Mouse (Mus musculus) spleen, adult 2 months (tissue): ENCODE measurements around the gene Nutf2-ps1.

Source experiments
- CTCF ChIP-seq: fragments of 200-500 bp; IDR thresholded peaks from 2 replicates; pipeline ENCODE4 v1.5.1; 2011; ENCODE audit warnings: mild to moderate bottlenecking, inconsistent platforms; ENCODE audit not compliant: insufficient read depth, insufficient read length, insufficient replicate concordance; ENCODE audit errors: extremely low read depth
- POLR2A ChIP-seq: fragments of 200-500 bp; IDR thresholded peaks from 2 replicates; pipeline ENCODE4 v1.6.1; 2011; ENCODE audit warnings: low read depth, low read length, inconsistent platforms

DNA sequence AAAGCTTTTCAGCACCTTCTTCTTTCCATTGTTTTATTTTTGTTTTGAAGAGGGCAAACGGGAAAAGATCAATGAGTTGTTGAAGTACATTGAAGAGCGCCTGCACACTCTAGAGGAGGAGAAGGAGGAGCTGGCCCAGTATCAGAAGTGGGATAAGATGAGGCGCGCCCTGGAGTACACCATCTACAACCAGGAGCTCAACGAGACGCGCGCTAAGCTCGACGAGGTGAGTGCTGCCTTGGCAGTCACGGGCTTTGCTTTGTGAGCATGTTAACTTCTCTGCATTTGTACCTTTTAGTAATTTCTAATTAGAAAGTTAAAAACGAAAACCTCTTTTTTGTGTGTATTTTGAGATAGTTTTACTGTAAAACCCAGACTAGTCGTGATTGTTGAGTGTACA, 32.8 kb upstream of the Nutf2-ps1 start:
- TF ChIP-seq CTCF = no peak
- no peak for TF ChIP-seq POLR2A
